8 mouse cellular contexts compared by ENCODE assay signal in the genomic region with DNA sequence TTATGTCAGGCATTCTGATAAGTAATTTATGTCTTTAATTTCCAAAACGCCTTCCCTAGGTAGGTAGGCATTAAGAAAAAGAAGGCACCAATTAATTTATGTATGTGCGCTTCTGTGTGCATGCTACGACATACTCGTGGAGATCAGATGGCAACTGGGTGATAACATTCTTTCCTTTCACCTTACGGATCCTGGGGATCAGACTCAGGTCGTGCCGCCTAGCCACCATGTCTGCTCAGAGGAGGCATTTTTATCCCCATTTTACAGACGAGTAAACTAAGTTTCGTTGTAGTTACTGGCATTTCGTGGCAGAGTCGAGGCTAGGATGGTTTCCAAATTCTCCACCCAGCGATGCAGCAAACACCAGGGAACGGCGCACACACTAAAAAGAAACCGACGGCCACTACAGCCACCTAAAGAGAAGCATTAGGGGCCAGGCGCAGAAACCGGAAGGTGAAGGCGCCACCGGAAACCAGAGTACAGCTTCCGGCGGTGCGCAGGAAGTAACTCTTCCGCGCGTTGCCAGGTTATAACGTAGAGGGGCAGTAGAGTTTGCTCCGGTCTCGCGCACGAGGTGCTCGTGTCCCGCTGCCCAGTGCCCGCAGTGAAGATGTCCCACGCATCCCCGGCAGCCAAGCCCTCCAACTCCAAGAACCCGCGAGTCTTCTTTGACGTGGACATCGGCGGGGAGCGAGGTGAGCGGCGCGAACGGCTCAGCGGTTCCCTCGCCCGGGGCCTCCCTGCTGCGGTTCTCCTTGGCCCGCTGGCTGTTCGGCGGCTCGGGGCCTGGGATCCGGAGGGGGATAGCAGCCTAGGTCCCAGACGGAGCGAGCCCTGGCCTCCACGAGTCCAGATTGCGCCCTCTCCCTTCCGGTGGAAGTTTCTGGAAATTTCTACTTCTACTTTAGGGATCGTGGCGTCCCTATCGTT. TPM values are rescaled to one million over a fixed set of nuclear protein-coding genes. Genes with fewer than 3 reads are reported as not detected.
DNase-seq lines count a peak whose midpoint lies in the region; ATAC-seq and TF ChIP-seq lines count a peak whose summit lies in the region.

A gene (plus strand): TSS at position 480 of the 930 bp plus-strand sequence.

- H3K9ac ChIP-seq in heart, embryonic 11.5 days (ENCODE audit: low read depth, low read length), result peak within 1 kb of the TSS; percentile 95
- H3K9ac ChIP-seq in kidney, embryonic 16.5 days (replicated peaks; ENCODE audit: low read length), result peak within 1 kb of the TSS; percentile 87
- peak within 1 kb of the TSS; percentile 92 for H3K9ac ChIP-seq in liver, embryonic 12.5 days
- H3K9ac ChIP-seq in stomach, embryonic 16.5 days (ENCODE audit: low read length), result peak within 1 kb of the TSS; percentile 92

- H3K36me3 ChIP-seq in C2C12 (ENCODE audit: control insufficient read depth, insufficient read depth), result peaks cover 34% of the 10 kb centered on the region
- peaks cover 13% of the 10 kb centered on the region for H3K36me3 ChIP-seq in heart, embryonic 11.5 days (ENCODE audit: control insufficient read depth, insufficient read depth, low read length)
- H3K36me3 ChIP-seq in kidney, embryonic 16.5 days (ENCODE audit: insufficient read depth, low read length), result peaks cover 19% of the 10 kb centered on the region
- peaks cover 30% of the 10 kb centered on the region for H3K36me3 ChIP-seq in liver, embryonic 12.5 days
- H3K36me3 ChIP-seq in stomach, embryonic 16.5 days (ENCODE audit: control insufficient read depth, insufficient read depth, low read length), result peaks cover 13% of the 10 kb centered on the region

- peaks cover 49% of the 10 kb centered on the region for H3K79me2 ChIP-seq in C2C12 (ENCODE audit: control insufficient read depth, insufficient read depth)

- DNase-seq in brain, adult 2 months (ENCODE audit: low read depth, low spot score), result peak; percentile 95
- peak; percentile 90 for DNase-seq in neural tube, embryonic 10.5 days (ENCODE audit: extremely low spot score, low spot score)

- peak within 1 kb of the TSS; percentile 83 for H3ac ChIP-seq in C2C12 (ENCODE audit: control insufficient read depth, insufficient read length, low read depth)

- H3K4me2 ChIP-seq in heart, embryonic 11.5 days, result peak within 1 kb of the TSS; percentile 89
- peak within 1 kb of the TSS; percentile 77 for H3K4me2 ChIP-seq in kidney, embryonic 16.5 days (replicated peaks; ENCODE audit: low read depth, low read length)
- H3K4me2 ChIP-seq in liver, embryonic 12.5 days, result peak within 1 kb of the TSS; percentile 81
- H3K4me2 ChIP-seq in stomach, embryonic 16.5 days (ENCODE audit: low read depth, low read length), result peak within 1 kb of the TSS; percentile 68

- H3K9me3 ChIP-seq in heart, embryonic 11.5 days (replicated peaks; ENCODE audit: control insufficient read depth, low read length), result no peaks in the 10 kb centered on the region
- H3K9me3 ChIP-seq in kidney, embryonic 16.5 days (ENCODE audit: low read length), result no peaks in the 10 kb centered on the region
- no peaks in the 10 kb centered on the region for H3K9me3 ChIP-seq in liver, embryonic 12.5 days (replicated peaks)
- no peaks in the 10 kb centered on the region for H3K9me3 ChIP-seq in stomach, embryonic 16.5 days (replicated peaks; ENCODE audit: control insufficient read depth, low read length)

- TF ChIP-seq CTCF in C2C12 (IDR thresholded peaks at IDR 0.05; ENCODE audit: control insufficient read depth, insufficient read depth, insufficient read length), result no peak

- H3K27ac ChIP-seq in heart, embryonic 11.5 days (ENCODE audit: low read depth, low read length), result peak within 1 kb of the TSS; percentile 92
- peak within 1 kb of the TSS; percentile 84 for H3K27ac ChIP-seq in kidney, embryonic 16.5 days (ENCODE audit: low read length)
- H3K27ac ChIP-seq in liver, embryonic 12.5 days, result peak within 1 kb of the TSS; percentile 89
- H3K27ac ChIP-seq in stomach, embryonic 16.5 days (ENCODE audit: low read length), result peak within 1 kb of the TSS; percentile 89

- no peaks in the 10 kb centered on the region for H3K27me3 ChIP-seq in C2C12 (ENCODE audit: control insufficient read depth, insufficient read depth, insufficient read length)
- no peaks in the 10 kb centered on the region for H3K27me3 ChIP-seq in heart, embryonic 11.5 days (ENCODE audit: control insufficient read depth, insufficient read depth, low read length)
- H3K27me3 ChIP-seq in kidney, embryonic 16.5 days (ENCODE audit: insufficient read depth, low read length), result no peaks in the 10 kb centered on the region
- H3K27me3 ChIP-seq in liver, embryonic 12.5 days (replicated peaks), result no peaks in the 10 kb centered on the region
- no peaks in the 10 kb centered on the region for H3K27me3 ChIP-seq in stomach, embryonic 16.5 days (ENCODE audit: control insufficient read depth, insufficient read depth, low read length)

- peaks cover 9% of the 10 kb centered on the region; the same call in 1 of the 2 replicates for H3K4me1 ChIP-seq in heart, embryonic 11.5 days (ENCODE audit: control insufficient read depth, insufficient read depth, low read length)
- H3K4me1 ChIP-seq in kidney, embryonic 16.5 days (ENCODE audit: insufficient read depth, low read length), result peaks cover 12% of the 10 kb centered on the region
- H3K4me1 ChIP-seq in liver, embryonic 12.5 days, result peaks cover 39% of the 10 kb centered on the region
- H3K4me1 ChIP-seq in stomach, embryonic 16.5 days (ENCODE audit: control insufficient read depth, insufficient read depth, low read length), result peaks cover 11% of the 10 kb centered on the region

- ATAC-seq in erythroblast, adult 5-6 weeks (replicated peaks; ENCODE audit: low FRiP score, poor library complexity, severe bottlenecking), result peak; percentile 92
- ATAC-seq in heart, embryonic 11.5 days (replicated peaks; ENCODE audit: insufficient number of reproducible peaks, low FRiP score, low TSS enrichment), result peak; percentile 82
- peak; percentile 90 for ATAC-seq in kidney, embryonic 16.5 days (ENCODE audit: low FRiP score, low TSS enrichment)
- peak; percentile 92 for ATAC-seq in liver, embryonic 12.5 days
- ATAC-seq in stomach, embryonic 16.5 days (ENCODE audit: insufficient read depth, low FRiP score), result peak; percentile 84

- H3K79me3 ChIP-seq in C2C12 (ENCODE audit: low read depth), result peaks cover 37% of the 10 kb centered on the region

- H3K4me3 ChIP-seq in C2C12 (ENCODE audit: insufficient read depth, poor library complexity, severe bottlenecking), result peak within 1 kb of the TSS; percentile 90
- peak within 1 kb of the TSS; percentile 88 for H3K4me3 ChIP-seq in heart, embryonic 11.5 days (ENCODE audit: low read depth, low read length)
- peak within 1 kb of the TSS; percentile 84 for H3K4me3 ChIP-seq in kidney, embryonic 16.5 days (ENCODE audit: low read length)
- H3K4me3 ChIP-seq in liver, embryonic 12.5 days, result peak within 1 kb of the TSS; percentile 89
- peak within 1 kb of the TSS; percentile 87 for H3K4me3 ChIP-seq in stomach, embryonic 16.5 days (replicated peaks; ENCODE audit: low read length)

- WGBS in heart, embryonic 11.5 days (ENCODE audit: insufficient replicate concordance), result 2% methylated on average over 63 of the region's 63 CpGs
- 3% methylated on average over 63 of the region's 63 CpGs for WGBS in kidney, embryonic 16.5 days
- WGBS in liver, embryonic 12.5 days (ENCODE audit: insufficient replicate concordance), result 1% methylated on average over 63 of the region's 63 CpGs
- 2% methylated on average over 63 of the region's 63 CpGs for WGBS in stomach, embryonic 16.5 days

TF ChIP-seq in C2C12, 6 proteins besides CTCF, POLR2A, EP300 and RAD21:
- no peak for TF ChIP-seq MYOG (IDR thresholded peaks at IDR 0.05; ENCODE audit: control insufficient read depth, extremely low read depth, insufficient read length)
- TF ChIP-seq MAX (IDR thresholded peaks at IDR 0.05), result peak; percentile 93
TF ChIP-seq in C2C12: peak in this region for 1.

RNA-seq across cellular contexts. Expression of the gene that starts here (rescaled TPM):
- 48.1 TPM for polyA plus RNA-seq in C2C12 (2012; fragmentation: generic; extraction: Trizol)
- total RNA-seq in erythroblast, adult 5-6 weeks (2015; ENCODE audit: low replicate concordance), result 32.3 and 35.5 TPM in 2 replicates
- total RNA-seq in erythroblast, adult 5-6 weeks (2017; ENCODE audit: low replicate concordance), result 60.6 and 64.3 TPM in 2 replicates
- polyA plus RNA-seq in heart, embryonic 11.5 days (2014; fragmentation: Nextera tagmentation; extraction: Ambion mirVana), result 130 and 133 TPM in 2 replicates
- 160 and 165 TPM in 2 replicates for polyA plus RNA-seq in kidney, embryonic 16.5 days (2015; fragmentation: Nextera tagmentation; extraction: Ambion mirVana)
- 208 and 214 TPM in 2 replicates for polyA plus RNA-seq in liver, embryonic 12.5 days (2016; fragmentation: Nextera tagmentation; extraction: Ambion mirVana)
- polyA plus RNA-seq in stomach, embryonic 16.5 days (2015; fragmentation: Nextera tagmentation; extraction: Ambion mirVana), result 134 and 150 TPM in 2 replicates

Comparison
In these comparisons a context has a peak if more than half of its experiments do, and no peak if none do; other contexts are left out.
1. Peak in every context shown above with its lines: DNase-seq, ATAC-seq, H3K4me3 ChIP-seq and H3K27ac ChIP-seq.